Mouse (Mus musculus) frontal cortex, adult 2 months (tissue): ENCODE measurements around the gene Rtn4ip1. TPM values are rescaled to one million over a fixed set of nuclear protein-coding genes. Genes with fewer than 3 reads are reported as not detected.

Experiments used
- DNase-seq, 2 experiments: peaks; one replicate each; pipeline ENCODE4 v3.0.0; 2022; ENCODE audit warnings: low spot score in 1 of 2; ENCODE audit errors: extremely low spot score in 1 of 2
- polyA plus RNA-seq: library from polyadenylated mRNA; depleted of rRNA; stranded (reverse); fragments of >200 nt; gene quantifications from 2 replicates; pipeline ENCODE4 v1.2.3, GENCODE M21; 2012; rRNA removed

The Rtn4ip1 gene
- polyA plus RNA-seq, 1 experiment = 14.3 TPM

DNA sequence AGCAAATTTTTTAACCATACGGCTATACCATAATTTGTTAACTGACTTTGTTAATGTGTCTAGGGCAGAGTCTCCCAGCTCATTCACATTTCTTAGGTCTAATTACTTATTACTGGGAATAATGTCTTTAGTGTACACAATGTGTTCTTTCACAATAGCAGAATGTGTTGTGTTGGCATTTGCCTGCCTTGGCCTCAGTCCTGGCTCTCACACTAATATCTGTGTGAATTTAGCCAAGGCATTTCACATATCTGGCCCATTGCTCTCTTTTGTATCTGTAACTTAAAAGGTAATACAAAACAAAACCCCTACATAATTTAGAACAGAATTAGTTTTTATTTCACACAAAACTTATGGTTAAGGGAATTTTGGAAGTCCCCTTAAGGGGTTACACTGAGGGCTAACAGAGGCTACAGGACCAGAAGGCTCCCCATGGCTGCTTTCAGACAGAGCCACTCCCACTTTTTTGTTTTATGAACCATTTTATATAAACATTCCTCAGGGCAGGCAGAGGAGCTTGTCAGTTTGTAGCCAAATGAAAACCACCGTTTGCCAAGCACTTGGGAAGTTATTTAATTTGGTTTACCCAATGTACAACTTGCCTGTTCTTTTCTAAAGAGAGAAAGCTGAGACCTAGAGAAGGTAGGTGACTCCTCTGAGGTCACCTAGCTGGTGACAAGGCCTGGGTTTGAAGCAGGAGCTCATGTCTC, 98.7 kb downstream of the Rtn4ip1 start:
- DNase-seq = no peak

- no peak for DNase-seq
Measured at GRCm38 (mm10) chr10:44002004-44002940, 100.7 kb downstream of the Rtn4ip1 start.

GRCm38 (mm10) chr10:44002995-44003524, 101.5 kb downstream of the Rtn4ip1 start:
- DNase-seq = no peak

DNA sequence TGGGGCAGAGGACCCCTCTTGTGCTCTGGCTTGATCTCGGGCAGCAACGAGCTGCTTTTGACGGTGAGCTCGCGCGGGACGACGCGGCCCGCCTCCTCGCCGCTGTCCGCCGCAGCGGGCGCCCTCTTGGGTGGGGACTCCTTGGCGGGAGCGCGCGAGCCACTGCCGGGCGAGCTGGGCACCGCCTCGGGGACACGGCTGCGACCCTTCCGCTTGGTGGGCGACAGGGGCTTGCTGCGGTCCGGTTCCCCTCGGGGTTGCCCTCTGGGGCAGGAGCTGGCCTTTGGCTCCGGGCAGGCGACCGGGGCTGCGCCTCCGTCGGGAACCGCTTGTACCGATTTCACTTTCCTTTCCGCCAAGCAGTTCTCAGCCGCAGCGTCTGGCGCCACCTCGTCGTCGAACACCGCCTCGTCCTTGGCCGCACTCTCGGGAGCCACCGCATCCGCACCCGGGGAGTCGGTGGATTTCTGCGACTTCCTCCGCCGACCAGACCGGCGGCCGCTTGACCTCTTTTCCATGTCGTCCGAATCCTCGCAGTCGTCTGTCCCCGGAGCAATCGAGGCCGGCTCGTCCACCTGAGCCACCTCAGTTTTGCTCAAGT, 102.0 kb downstream of the Rtn4ip1 start:
- no peak for DNase-seq

- peak in 1 of 2 experiments; percentile 23 for DNase-seq
Measured at GRCm38 (mm10) chr10:44004221-44004751, 102.7 kb downstream of the Rtn4ip1 start.

DNA sequence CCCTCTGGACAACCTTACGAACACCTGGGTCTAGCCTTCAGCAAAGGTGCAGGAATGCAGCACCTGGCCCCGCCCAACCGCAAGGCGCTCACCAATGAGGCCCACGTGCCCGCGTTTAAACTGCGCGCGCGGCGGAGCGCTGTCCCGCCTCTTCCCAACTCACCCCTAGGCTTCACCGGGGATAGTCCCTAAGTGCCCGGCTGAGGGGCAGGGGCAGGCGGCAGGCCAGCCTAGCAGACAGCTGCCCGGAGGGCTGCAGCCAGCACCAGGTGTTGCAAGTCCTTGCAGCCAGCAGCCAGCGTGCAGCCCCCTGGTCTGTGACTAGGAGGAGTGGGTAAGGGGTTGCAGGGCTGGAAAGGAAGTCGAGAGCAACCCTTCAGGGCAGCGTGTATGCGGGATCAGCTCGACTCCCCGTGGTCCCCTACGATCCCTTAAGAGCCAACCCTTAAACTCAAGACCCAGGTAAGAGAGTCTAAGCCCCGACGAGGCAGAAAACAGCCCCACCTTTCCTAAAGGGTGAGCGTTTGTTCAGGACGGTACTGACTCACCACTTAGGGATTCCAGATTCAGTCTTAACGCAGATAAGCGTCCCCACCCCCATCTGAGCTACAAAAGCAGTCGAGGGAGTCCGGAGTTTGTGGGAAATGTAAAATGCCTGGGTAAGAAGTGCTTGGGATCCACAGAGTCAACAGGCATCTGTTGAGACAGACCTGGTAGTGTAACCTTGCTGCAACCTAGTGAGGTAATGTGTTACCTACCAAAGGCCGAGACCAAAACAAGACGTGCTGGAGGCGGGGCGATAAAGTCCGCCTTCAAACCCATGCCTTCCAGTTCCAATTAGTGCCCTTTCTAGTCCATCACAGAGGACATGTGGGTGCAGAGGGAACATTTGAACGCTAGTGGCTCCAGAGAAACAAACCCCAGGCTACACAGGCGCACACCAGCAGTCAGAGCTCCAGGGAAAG, 104.4 kb downstream of the Rtn4ip1 start:
- no peak for DNase-seq

Other genes with a start within 250 kb of the Rtn4ip1 start
- 20.7 and 21.3 TPM in 2 replicates for gene Qrsl1, start 62 bp upstream of the Rtn4ip1 start, polyA plus RNA-seq
- gene Crybg1, start 247.0 kb downstream of the Rtn4ip1 start, polyA plus RNA-seq = 2.0 and 2.5 TPM in 2 replicates